Mouse (Mus musculus) testis, adult 2 months (tissue): Measurements from ENCODE around the gene Dennd1b.

ENCODE experiments used
- CTCF ChIP-seq: fragments of 200-500 bp; IDR thresholded peaks from 2 replicates; pipeline ENCODE4 v1.5.1; 2012; ENCODE audit warnings: low read depth, mild to moderate bottlenecking, inconsistent platforms, low read length, moderate library complexity; ENCODE audit not compliant: control insufficient read depth, insufficient read depth, insufficient replicate concordance
- POLR2A ChIP-seq: fragments of 200-500 bp; IDR thresholded peaks from 2 replicates; pipeline ENCODE4 v1.6.1; 2012; ENCODE audit warnings: low read depth, mild to moderate bottlenecking, inconsistent platforms, low read length, moderate library complexity; ENCODE audit not compliant: control insufficient read depth

DNA sequence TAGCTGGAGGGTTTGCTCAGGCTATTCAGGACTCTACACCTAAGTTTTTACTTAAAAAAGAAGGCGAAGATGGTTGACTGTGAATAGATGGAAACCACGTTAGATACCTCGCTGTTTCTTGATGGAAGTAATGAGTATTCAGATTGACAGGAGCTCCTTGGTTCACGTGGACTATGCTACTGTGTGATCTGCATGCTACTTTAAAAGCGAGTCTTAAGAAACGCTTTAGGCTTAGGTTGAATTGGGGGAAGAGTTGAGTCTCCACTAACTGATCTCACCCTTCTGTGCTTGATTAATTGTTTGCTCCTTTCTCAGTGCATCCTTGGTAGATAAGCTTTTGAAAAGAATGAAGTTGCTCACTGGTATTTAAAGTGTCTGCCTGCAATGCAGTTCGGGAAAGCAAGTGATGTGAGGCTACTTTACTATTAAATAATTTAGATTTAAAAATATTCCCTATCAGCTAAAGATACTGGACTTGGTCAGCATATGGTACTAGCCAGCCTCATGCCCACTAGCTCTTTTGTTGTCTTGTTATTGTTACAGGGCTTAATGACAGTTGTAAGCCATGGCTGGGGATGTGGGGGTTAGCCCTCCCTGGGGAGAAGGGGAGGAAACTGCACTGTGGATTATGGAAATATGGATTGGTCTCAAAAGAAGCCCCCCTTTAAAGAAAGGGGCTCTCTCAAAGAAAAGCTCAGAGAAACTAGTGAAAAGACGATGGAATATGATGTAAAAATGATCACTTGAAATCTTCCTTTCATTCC is 62.8 kb downstream of the Dennd1b start:
- TF ChIP-seq CTCF (no peak), POLR2A (no peak)
